Mouse (Mus musculus): ENCODE measurements around the gene Arhgef19. TPM values are rescaled to one million over a fixed set of nuclear protein-coding genes. Genes with fewer than 3 reads are reported as not detected.

The Arhgef19 gene
- total RNA-seq, 2 experiments from 2014 or later = 0.32 to 0.33 TPM

DNA sequence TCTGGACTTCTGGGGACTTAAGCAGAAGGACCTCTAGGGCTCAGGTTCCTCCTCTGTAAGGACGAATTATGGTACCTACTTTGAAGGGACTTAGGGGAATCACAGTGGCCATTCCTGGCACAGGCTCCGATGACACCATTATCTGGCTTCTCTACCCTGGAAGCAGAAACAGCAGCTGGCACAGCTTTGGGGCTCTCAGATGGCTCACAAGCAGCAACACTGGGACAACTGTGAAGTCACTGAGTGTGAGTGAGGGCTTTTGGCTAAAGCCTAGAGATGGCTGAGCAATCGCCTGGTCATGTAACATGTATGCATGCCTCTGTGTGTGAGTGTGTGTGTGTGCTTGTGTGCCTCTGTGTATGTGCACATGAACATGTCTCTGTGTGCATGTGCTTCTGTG lies 2.4 kb upstream of the Arhgef19 start:
- no peak for DNase-seq (ENCODE audit: low spot score)

DNA sequence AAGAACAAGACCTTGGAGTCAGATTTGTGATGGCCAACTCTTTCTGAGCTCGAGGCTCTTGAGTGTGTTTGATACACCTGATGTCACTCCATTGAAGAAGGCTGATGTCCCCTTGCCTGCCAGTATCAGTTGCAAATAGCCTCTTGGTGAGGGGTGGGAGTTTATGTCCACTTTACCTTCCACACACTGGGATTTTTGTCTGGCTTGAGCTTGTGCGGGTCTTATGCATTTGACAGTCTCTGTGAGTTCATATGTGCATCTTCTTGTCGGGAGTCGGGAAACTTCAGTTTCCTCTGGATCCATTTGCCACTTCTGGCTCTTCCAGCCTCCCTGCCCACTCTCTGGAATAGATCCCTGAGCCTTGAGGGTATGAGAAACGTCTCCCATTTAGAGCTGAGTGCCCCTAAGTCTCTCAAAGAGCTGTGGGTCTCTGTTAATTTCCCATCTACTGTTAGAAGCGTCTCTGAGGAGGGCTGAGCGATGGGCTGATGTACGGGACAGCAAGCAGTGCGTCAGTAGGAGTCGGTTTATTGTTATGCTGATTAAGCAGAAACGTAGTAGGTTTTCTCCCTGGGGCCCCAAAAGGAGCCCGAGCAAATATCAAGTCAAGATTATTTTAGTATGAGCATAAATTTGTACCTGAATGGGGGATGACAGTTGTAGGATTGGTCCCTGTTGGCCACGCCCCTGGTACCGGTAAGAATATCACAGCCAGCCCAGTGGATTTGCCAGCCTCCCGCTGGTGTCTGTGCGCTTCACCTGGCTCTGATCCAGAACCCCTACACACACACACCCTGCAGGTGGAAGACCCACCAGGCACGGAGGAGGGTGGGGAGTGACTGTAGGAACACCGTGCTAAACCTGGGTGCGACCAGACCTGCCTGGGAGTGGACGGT lies 559 bp upstream of the Arhgef19 start:
- no peak for DNase-seq (ENCODE audit: low spot score)

DNA sequence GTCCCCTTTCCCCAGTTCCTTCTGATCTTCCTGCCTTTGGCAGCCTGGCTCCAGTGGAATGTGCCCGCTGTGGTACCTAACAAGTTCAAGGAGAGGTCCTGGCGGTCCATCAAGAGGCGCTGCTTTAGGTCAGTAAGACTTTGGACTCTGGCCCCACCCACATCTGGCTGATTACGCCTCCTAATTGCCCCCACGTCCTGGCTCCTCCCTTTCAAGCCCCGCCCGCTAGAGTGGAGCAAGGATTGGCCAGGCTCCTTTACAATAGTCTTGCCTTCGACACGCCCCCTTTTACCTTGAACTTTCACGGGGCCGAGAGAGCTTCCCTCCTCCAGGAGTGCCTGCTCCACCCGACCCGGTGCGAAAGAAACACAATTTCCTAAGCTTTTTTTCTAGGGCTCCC lies 1.3 kb downstream of the Arhgef19 start:
- DNase-seq (ENCODE audit: low spot score) = no peak

DNA sequence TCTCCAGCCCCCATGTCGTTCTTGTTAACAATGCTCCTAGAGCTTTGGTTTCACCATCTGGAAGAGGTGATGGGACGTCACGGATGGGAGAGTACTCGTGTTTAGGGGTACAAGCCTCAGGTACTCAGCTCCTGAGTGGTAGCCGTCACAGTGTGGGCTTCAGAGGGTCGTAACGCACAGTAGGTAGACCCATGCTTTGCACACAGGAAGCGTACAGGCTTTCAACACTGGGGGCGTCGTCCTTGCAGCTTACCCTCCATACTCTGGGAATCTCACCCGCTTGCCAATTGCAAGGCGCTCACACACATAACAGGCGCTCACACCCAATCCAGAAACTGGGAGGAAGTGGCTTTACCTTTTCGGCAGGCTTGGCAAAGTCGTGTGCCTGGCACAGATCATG lies 2.6 kb downstream of the Arhgef19 start:
- no peak for DNase-seq (ENCODE audit: low spot score)

DNA sequence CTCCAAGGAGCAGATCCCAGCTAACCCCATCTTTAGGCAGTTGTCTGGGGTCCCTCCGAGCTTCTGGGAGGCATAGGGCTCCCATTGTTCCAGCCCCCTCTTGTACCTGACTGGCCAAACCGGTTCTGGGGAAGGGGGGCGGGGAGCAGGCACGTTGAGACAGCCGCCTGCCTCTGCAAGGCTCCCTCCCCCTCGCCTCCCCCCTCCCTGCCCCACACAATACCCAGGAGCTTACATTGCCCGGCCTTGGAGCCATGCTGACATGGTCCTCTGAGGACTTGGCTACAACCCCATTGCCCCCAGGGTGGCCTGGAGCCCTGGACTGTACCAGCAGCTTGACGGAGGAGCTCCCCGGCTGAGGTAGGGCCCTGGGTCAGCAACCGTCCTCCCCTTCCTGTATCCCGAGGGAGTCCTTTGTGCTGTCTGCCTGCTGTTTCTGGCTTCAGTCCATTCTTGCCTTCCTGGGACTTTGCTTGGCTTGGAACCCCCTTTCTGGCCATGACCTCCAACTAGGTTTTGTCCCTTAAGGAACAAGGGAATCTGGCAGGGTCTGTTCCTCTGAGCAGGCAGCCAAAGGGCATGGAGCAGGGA lies 3.4 kb downstream of the Arhgef19 start:
- no peak for DNase-seq (ENCODE audit: low spot score)

DNA sequence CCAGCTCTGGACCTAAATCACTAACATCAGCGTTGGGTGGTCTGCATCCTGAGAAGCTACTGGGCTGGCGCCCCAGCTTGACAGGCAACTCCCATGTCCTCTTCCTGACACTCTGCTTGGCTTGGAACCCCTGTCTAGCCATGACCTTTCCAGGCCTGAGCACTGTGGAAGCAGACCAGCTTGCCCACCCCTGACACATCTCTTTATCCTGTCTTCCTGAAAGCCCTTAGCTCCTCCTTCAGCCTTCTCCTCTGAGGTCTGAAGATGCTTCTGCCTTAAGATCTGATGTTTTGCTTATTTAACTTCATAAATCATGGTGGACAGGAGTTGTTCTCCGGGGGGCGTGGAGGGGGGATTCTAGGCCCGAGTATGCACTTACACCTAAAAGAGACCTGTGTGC lies 4.3 kb downstream of the Arhgef19 start:
- DNase-seq (ENCODE audit: low spot score) = no peak

DNA sequence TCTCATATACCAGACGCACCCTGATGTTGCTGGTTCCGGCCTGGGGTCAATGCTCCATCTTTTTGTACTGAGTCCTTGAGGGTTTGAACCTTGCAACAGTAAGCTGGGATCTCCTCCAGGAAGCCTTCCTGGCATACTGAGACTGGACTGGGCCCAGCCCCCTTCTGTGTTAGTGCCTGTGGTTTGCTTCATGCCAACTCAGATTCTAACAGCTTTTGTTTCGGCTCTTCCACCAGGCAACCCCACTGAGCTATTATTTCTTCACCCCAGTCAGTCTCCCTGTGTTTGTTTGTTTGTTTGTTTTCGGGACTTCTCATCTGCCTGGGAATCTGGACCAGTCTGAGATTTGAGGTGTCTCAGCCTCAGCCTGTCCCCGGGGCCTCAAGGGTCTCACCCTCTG lies 5.1 kb downstream of the Arhgef19 start:
- DNase-seq (ENCODE audit: low spot score) = no peak

DNA sequence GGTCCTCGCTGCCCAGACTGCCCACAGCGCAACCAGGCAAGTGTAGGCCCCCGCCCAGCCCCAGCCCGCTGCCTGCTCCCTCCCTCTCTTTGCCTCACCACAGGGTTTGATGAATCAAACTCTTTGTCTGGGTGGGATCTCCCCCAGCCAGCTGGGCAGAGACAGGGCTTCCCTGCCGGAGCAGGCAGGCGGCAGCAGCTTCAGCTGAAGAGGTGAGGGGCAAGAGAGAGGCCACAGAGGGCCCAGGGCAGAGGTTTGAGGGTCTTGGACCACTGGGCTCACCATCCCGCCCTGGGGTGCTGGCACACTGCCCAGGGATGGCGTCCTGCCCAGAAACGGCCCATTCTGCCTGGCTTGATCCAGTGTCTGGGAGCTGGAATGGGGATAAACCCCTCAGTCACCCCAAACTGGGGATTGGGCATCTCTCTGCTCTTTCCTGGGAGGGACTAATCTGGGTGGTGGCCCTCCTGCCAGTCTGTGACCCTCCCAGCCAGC lies 5.7 kb downstream of the Arhgef19 start:
- no peak for DNase-seq (ENCODE audit: low spot score)

DNA sequence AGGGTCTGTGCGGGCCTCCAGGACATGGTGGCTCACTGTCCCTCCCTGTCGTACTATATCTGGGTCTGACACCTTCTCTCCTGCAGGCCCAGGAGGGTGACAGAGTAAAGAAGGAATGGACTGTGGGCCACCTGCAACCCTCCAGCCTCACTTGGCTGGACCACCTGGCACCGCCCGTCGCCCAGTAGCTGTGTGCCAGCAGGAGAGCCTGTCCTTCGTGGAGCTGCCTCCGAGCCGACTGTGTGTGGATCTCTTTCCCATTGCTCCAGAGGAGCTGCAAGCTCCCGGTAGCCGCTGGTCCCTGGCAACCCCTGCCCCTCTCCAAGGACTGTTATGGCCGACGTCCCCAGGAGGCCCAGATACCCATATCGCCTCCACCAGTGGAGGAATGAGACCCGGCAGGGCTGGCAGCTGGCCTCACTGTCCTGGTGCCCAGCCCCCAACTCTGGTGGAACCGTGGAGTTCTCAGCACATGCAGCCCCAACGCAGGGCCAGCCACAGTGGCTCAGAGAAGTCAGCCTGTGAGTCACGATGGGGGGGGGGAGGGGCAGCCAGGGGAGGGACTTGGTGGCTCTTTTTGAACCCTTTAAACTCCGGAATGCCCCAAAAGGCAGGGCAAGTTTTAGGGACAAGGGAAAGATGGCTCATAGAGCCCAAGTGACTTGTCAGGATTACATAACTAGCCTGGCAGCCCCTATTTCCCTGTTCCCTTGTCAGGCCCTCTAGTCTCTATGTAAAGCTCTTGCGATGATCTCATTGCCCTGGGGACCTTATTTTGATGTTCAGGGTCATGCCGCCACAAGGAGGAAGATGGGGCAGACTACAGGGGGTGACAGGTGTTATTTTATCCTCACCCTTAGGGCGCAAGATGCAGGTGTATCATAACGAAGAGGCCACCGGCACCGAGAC lies 7.0 kb downstream of the Arhgef19 start:
- no peak for DNase-seq (ENCODE audit: low spot score)

DNA sequence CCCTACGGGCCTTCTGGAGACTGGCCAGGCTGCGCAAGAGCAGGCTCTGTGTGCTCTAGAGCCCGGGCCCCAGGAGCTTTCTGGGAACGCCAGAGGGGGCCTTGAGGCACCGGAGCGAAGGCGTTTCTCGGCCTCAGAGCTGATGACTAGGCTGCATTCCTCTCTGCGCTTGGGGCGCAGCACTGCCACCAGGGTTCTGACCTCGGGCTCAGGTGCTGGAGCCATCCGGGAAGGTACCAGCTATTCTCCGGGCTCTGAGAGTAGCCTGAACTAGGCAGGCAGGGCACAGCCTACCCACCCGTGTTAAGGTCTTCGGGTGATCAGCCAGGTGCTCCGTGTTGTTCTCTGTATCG lies 7.7 kb downstream of the Arhgef19 start:
- DNase-seq (ENCODE audit: low spot score) = no peak

DNA sequence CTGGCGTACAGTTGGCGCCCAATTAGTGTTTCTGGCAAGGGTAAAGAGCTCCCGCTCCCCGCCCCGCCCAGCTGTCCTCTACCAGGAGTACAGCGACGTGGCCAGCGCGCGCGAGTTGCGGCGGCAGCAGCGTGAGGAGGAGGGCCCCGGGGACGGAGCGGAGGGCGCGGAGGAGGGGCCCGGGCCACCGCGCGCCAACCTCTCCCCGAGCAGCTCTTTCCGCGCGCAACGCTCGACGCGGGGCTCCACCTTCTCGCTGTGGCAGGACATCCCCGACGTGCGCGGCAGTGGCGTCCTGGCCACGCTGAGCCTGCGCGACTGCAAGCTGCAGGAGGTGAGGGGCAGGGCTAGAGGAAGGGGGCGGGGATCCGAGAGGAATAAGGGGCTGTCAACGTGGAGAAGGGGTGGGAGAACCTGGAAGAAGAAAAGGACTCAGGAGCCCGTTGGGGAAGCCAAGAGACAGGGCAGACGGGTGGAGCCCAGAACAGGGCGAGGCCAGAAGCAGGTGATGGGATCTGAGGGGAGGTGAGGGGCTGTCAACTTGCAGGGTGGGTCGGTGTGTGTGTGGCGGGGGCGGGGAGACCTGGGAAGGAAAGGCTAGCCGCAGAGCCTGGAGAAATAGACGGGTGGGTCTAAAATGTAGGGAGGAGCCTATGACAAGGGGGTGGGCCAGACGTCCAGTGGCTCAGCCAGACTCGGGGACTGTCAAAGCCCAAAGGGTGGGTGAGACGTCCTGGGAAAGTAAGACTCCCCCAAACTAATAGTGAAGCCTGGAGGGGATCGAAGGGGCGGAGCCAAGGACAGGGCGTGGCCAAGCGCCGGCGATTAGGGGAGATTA lies 8.7 kb downstream of the Arhgef19 start:
- no peak for DNase-seq (ENCODE audit: low spot score)

DNA sequence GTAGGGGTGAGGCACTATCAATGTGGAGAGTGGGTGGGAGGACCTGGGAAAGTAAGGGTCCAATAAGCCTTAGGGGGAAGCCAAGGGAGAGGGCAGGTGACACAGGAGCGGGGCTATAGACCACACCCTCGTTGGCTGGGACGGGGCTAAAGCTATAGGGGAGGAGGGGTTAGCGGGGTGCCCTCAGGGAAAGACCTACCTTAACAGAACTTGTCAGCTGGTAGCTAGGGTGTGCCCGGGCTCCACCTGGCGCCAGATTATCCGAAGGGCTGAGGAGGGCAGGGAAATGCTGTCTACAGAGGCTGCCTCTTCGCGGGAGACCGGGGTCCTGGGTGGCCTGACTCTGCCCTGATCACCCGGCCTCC lies 9.3 kb downstream of the Arhgef19 start:
- no peak for DNase-seq (ENCODE audit: low spot score)

DNA sequence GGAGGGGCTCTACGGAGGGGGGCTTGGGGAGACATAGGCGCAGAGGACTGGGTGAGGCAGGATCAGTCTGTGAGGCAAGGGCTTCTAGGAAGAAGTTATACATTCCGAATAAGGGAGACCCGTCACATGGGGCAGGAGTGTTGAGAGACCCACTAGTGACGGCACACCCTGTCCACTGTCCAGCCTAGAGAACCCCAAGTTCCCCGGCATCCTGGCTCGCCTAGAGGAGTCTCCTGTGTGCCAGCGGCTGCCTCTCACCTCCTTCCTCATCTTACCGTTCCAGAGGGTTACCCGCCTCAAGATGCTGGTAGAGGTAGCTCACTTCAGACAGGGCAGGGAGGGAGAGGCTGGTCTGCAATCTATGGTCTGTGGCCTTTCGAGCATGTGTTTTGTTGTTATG lies 10.1 kb downstream of the Arhgef19 start:
- DNase-seq (ENCODE audit: low spot score) = no peak

DNA sequence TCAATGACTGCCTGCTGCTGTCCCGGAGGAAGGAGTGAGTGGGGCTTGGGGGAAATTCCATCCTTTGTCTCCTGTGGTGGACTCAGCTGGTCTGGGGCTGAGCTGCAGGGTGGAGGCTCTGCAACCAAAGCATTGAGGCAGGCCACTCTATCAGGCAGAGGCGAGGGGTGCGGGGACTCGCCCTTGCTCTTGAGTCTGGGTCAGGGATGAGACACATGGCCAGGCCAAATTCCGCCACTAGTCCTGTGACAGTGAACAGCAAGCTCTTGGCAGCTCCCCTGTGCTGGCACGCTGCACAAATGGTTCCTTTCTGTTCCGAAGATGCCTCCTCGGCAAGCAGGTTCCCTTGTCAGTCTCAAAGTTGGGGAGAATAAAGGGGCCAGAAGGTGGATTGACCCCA lies 11.8 kb downstream of the Arhgef19 start:
- DNase-seq (ENCODE audit: low spot score) = no peak

DNA sequence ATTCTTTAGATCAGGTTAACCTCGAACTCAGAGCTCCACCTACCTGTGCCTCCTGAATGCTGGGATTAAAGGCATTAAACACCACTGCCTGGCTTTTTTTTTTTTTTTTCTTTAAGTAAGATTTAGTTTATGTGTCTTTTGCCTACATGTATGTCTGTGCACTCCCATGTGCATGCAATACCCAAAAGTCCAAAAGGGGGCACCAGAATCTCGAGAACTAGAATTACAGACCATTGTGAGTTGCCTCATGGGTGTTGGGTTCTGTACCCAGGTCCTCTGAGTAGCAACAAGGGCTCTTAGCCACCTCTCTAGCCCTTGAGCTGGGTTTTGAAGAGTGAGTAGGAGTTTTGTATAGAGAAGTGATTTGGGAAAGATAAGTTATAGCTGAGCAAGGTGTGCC lies 13.3 kb downstream of the Arhgef19 start:
- DNase-seq (ENCODE audit: low spot score) = no peak

DNA sequence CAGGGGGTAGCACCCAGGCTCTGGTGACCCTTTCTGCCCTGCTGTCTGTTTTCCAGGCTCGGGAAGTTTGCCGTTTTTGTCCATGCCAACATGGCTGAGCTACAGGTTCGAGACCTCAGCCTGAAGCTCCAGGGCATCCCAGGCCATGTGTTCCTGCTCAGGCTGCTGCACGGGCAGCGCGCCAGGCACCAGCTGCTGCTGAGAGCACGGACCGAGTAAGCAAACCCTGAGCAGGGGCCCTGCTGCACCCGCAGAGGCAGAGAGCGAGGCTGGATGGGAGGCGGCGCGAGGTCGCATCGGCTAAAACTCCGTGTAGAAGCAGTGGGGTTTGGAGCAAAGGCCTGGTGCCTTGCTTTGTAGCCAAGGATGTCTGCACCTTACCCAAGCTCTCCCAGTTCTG lies 14.9 kb downstream of the Arhgef19 start:
- no peak for DNase-seq (ENCODE audit: low spot score)

DNA sequence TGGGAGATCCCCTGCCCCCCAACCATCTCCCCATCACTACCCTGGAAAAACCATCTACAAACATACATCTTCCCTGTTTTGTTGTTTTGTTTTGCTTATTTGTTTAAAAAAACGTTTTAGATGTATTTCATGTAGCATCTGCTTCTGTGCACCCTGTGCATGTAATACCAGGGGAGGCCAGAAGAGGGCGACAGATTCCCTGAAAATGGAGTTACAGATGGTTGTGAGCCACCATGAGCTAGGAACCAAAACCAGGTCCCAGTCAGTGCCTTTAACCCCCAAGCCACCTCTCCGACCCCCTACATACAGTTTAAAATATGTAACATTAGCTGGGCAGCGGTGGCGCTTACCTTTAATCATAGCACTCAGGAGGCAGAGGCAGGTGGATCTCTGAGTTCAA lies 18.1 kb downstream of the Arhgef19 start:
- no peak for DNase-seq (ENCODE audit: low spot score)

DNA sequence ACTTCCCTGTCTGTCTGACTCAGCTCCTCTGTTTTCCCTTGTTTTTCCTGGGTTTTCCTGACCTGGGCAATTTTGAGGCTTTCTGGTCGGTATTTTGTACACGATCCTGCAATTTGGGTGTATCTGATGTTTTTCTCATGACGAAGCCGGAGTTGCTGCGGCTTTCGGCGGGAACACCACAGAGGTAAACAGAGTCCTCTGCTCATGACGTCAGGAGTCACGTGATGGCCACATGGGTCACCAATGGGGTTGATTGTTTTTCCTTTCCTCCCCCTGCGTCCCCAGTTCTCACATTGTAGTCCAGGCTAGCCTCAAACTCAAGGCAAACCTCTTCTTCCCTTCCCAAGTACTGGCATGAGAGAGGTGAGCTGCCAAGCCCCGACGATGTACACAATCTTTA lies 20.1 kb downstream of the Arhgef19 start:
- DNase-seq (ENCODE audit: low spot score) = no peak

DNA sequence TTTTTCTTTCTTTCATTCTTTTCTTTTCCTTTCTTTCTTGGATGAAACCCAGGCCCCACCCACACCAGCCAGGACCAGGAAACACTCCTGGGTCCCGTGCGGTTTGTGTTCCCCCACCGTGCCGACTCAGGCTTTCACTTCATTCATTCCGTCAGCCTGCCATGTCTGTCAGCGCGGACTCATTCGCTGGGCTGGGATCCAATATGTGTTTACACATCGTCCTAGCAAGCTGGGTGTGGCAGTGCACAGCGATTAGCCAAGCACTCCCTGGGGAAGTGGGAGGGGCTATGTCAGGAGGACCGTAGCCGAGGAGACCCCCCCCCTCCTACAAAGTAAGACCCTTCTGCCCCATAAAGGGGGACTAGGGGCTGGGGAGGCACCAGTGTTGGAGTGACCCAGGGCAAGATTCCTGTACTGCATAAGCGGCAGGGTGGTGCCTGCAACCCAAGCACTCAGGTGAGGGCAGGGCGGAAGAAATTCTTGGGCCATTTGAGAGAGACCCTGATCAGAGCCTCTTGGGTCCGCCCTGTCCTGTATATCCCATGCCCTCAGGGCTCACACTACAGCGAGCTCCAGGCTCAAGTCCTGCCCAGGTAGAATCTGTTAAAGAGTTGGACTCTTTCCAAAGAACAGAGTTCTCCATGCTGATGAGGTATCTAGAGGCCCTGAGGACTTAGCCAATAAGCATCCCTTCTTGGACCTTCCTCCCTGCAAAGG lies 20.9 kb downstream of the Arhgef19 start:
- DNase-seq (ENCODE audit: low spot score) = no peak

DNA sequence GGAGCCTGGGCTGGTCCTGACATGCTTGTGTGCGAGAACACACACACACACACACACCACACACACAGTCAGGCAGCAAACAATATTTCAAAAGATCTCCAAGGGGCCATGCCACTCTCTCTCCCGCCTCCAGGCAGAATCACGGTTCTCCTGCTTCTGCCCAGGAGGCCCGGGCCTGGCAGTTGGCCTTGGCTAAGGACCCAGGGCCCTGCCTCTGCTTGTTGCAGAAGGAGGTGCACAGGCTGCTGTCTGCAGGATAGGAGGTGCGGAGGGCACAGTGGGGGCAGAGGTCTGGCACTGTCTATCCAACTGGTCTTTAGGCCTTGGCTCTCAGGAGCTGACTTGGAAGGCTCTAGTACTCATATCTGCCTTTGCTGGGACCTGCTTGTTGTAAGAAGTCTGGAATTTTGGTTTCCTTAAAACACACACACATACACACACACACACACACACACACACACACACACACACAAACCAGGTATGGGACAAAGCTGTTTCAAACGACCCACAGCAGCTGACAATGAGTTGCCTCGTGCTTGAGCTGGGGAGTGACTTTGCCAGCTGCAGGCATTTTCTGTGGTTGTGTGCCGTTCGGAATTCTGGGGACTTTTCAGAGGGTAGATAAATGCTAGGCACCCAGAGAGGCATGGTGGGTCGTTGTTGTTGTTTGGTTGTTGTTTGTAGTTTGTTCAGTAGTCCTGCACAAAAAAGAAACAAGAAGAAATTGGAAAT lies 23.8 kb downstream of the Arhgef19 start:
- no peak for DNase-seq (ENCODE audit: low spot score)
